Mouse (Mus musculus): ENCODE measurements around the gene Lcp2.

- TF ChIP-seq CTCF (IDR thresholded peaks at IDR 0.05; ENCODE audit: low read depth) (no peak), EP300 (IDR thresholded peaks at IDR 0.05; ENCODE audit: low read depth) (no peak)
Measured at GRCm38 (mm10) chr11:34063257-34063656, 16.5 kb downstream of the Lcp2 start.

Measured in liver, postnatal 0 days (tissue).